Mouse (Mus musculus) embryonic facial prominence, embryonic 14.5 days (tissue): ENCODE data around the gene Ube4a. TPM values are rescaled to one million over a fixed set of nuclear protein-coding genes. Genes with fewer than 3 reads are reported as not detected.
A peak's percentile ranks its signal among the peaks of the same experiment; 100 is the strongest.

Source experiments
- ATAC-seq: fragments of 200-750 bp; cut with Nextera tagmentation; 2 replicates; pipeline ENCODE4 v1.8.0; 2017; ENCODE audit warnings: low read depth, moderate number of reproducible peaks, moderate TSS enrichment
- DNase-seq: peaks from one replicate; pipeline ENCODE4 v3.0.0-alpha.2; 2015; ENCODE audit warnings: low spot score
- H3K27ac ChIP-seq: fragments of 300-500 bp; sonication (generic); replicated peaks from 2 replicates; pipeline ENCODE4 v1.5.1; 2014; ENCODE audit warnings: low read depth, mild to moderate bottlenecking, low read length, moderate library complexity
- H3K27me3 ChIP-seq: fragments of 300-500 bp; sonication (generic); replicated peaks from 2 replicates; pipeline ENCODE4 v1.6.1; 2014; ENCODE audit warnings: low read length; ENCODE audit not compliant: control insufficient read depth, insufficient read depth
- H3K36me3 ChIP-seq: fragments of 300-500 bp; sonication (generic); 2 replicates; pipeline ENCODE4 v1.6.1; 2014; ENCODE audit warnings: low read length, mixed read lengths; ENCODE audit not compliant: control insufficient read depth, insufficient read depth
- H3K4me1 ChIP-seq: fragments of 300-500 bp; sonication (generic); 2 replicates; pipeline ENCODE4 v1.6.1; 2014; ENCODE audit warnings: antibody characterized with exemption, low read length; ENCODE audit not compliant: control insufficient read depth, insufficient read depth
- H3K4me2 ChIP-seq: fragments of 300-500 bp; sonication (generic); 2 replicates; pipeline ENCODE4 v1.6.1; 2014; ENCODE audit warnings: low read depth, mild to moderate bottlenecking, low read length, moderate library complexity, mixed read lengths
- H3K4me3 ChIP-seq: fragments of 300-500 bp; sonication (generic); 2 replicates; pipeline ENCODE4 v1.5.1; 2014; ENCODE audit warnings: low read depth, mild to moderate bottlenecking, low read length
- H3K9ac ChIP-seq: fragments of 300-500 bp; sonication (generic); 2 replicates; pipeline ENCODE4 v1.6.1; 2014; ENCODE audit warnings: low read depth, mild to moderate bottlenecking, low read length, moderate library complexity, mixed read lengths
- H3K9me3 ChIP-seq: fragments of 300-500 bp; sonication (generic); 2 replicates; pipeline ENCODE4 v1.6.1; 2016; ENCODE audit warnings: low read length; ENCODE audit not compliant: control insufficient read depth
- WGBS: fragments of 180-500 bp; shearing (Covaris S2); extraction: QIAGEN DNeasy Blood & Tissue Kit; methylation state at CpG from one replicate; pipeline ENCODE4 v1.1.7; 2014; 5-methylcytosine and 5-hydroxymethylcytosine counted together
- polyA plus RNA-seq: library from polyadenylated mRNA; unstranded; fragments of >200 nt; fragmentation: Nextera tagmentation; extraction: Ambion mirVana; gene quantifications from 2 replicates; pipeline ENCODE4 v1.2.1, GENCODE M21; 2014

Gene Ube4a
- polyA plus RNA-seq, 1 experiment from 2014 or later = 25.5 TPM

GRCm38 (mm10) chr9:44941756-44942155 is 23.6 kb downstream of the Ube4a start:
- no peak overlapping the region for H3K4me2 ChIP-seq
- WGBS = 89% methylated on average over 4 of the region's 4 CpGs
- DNase-seq (no peak), ATAC-seq (no peak)
- no peak overlapping the region for H3K9ac ChIP-seq
- H3K36me3 ChIP-seq = peaks cover 85% of the 10 kb centered on the region
- no peaks in the 10 kb centered on the region for H3K9me3 ChIP-seq
- no peaks in the 10 kb centered on the region for H3K27me3 ChIP-seq
- H3K27ac ChIP-seq = no peak overlapping the region
- H3K4me1 ChIP-seq = no peaks in the 10 kb centered on the region
- no peak overlapping the region for H3K4me3 ChIP-seq

- WGBS = 74% methylated on average over 2 of the region's 2 CpGs
- peak overlapping the region; percentile 94 for H3K4me3 ChIP-seq
- H3K9ac ChIP-seq = peak overlapping the region; percentile 64
- ATAC-seq (no peak), DNase-seq (no peak)
- H3K27me3 ChIP-seq = no peaks in the 10 kb centered on the region
- H3K9me3 ChIP-seq = no peaks in the 10 kb centered on the region
- peak overlapping the region; percentile 83 for H3K4me2 ChIP-seq
- peaks cover 7% of the 10 kb centered on the region for H3K4me1 ChIP-seq
- 0 out of 2 replicates have a peak, but pooled peaks cover under 1% of the 10 kb centered on the region for H3K36me3 ChIP-seq
- H3K27ac ChIP-seq = peak overlapping the region; percentile 95
These were observed 43.9 kb downstream of the Ube4a start for GRCm38 (mm10) chr9:44921543-44921942.

- Histone ChIP-seq H3K4me2 (peak overlapping the region; percentile 83), H3K9ac (peak overlapping the region; percentile 64), H3K27ac (peak overlapping the region; percentile 95), H3K9me3 (no peaks in the 10 kb centered on the region), H3K4me1 (peaks cover 7% of the 10 kb centered on the region), H3K36me3 (no peaks in the 10 kb centered on the region), H3K4me3 (peak overlapping the region; percentile 94), H3K27me3 (no peaks in the 10 kb centered on the region)
- WGBS = under 1% methylated on average over 8 of the region's 8 CpGs
- ATAC-seq (peak; percentile 92), DNase-seq (peak; percentile 88)
These were observed 44.3 kb downstream of the Ube4a start for GRCm38 (mm10) chr9:44921123-44921468.

GRCm38 (mm10) chr9:44920374-44921122 is 44.9 kb downstream of the Ube4a start, which contains the start of gene Atp5l:
TSS of gene Atp5l (minus strand) at chr9:44920742.
- Histone ChIP-seq H3K9me3 (no peaks in the 10 kb centered on the region), H3K27me3 (no peaks in the 10 kb centered on the region), H3K36me3 (no peaks in the 10 kb centered on the region), H3K4me2 (peak within 1 kb of the TSS; percentile 83), H3K27ac (peak within 1 kb of the TSS; percentile 95), H3K4me1 (peaks cover 7% of the 10 kb centered on the region), H3K9ac (peak within 1 kb of the TSS; percentile 95), H3K4me3 (peak within 1 kb of the TSS; percentile 94)
- WGBS = under 1% methylated on average over 45 of the region's 48 CpGs
- ATAC-seq (peak; percentile 90), DNase-seq (peak; percentile 98)

GRCm38 (mm10) chr9:44919606-44920005 is 45.8 kb downstream of the Ube4a start:
- Histone ChIP-seq H3K36me3 (no peaks in the 10 kb centered on the region), H3K27ac (no peak overlapping the region), H3K9ac (peak overlapping the region; percentile 95), H3K4me1 (peaks cover 14% of the 10 kb centered on the region), H3K4me2 (peak overlapping the region; percentile 83), H3K9me3 (no peaks in the 10 kb centered on the region), H3K27me3 (no peaks in the 10 kb centered on the region), H3K4me3 (peak overlapping the region; percentile 94)
- ATAC-seq (no peak), DNase-seq (no peak)
- 39% methylated on average over 2 of the region's 2 CpGs for WGBS

GRCm38 (mm10) chr9:44916196-44916595 is 49.2 kb downstream of the Ube4a start:
- no peak overlapping the region for H3K27ac ChIP-seq
- no peaks in the 10 kb centered on the region for H3K27me3 ChIP-seq
- H3K4me3 ChIP-seq = no peak overlapping the region
- H3K4me2 ChIP-seq = no peak overlapping the region
- no peaks in the 10 kb centered on the region for H3K9me3 ChIP-seq
- DNase-seq (peak; percentile 5), ATAC-seq (no peak)
- WGBS = 52% methylated on average over 1 of the region's 1 CpGs
- peaks cover 20% of the 10 kb centered on the region for H3K36me3 ChIP-seq
- H3K9ac ChIP-seq = no peak overlapping the region
- peaks cover 15% of the 10 kb centered on the region for H3K4me1 ChIP-seq

- H3K27me3 ChIP-seq = no peaks in the 10 kb centered on the region
- ATAC-seq (no peak), DNase-seq (peak; percentile 59)
- no peaks in the 10 kb centered on the region for H3K9me3 ChIP-seq
- H3K4me1 ChIP-seq = peaks cover 15% of the 10 kb centered on the region
- no peak overlapping the region for H3K4me2 ChIP-seq
- H3K9ac ChIP-seq = no peak overlapping the region
- whole genome bisulfite sequencing = 25% methylated on average over 4 of the region's 4 CpGs
- no peak overlapping the region for H3K4me3 ChIP-seq
- peak overlapping the region; percentile 48; the same call in 1 of the 2 replicates for H3K27ac ChIP-seq
- peaks cover 34% of the 10 kb centered on the region for H3K36me3 ChIP-seq
These were observed 50.7 kb downstream of the Ube4a start for GRCm38 (mm10) chr9:44914706-44915105.

GRCm38 (mm10) chr9:44911365-44911764 is 54.0 kb downstream of the Ube4a start:
- H3K27me3 ChIP-seq = no peaks in the 10 kb centered on the region
- ATAC-seq (no peak), DNase-seq (no peak)
- no peak overlapping the region for H3K9ac ChIP-seq
- no peak overlapping the region for H3K4me2 ChIP-seq
- H3K4me1 ChIP-seq = 0 out of 2 replicates have a peak, but pooled peaks cover 7% of the 10 kb centered on the region
- H3K4me3 ChIP-seq = no peak overlapping the region
- H3K36me3 ChIP-seq = peaks cover 34% of the 10 kb centered on the region
- WGBS = 94% methylated on average over 4 of the region's 4 CpGs
- H3K27ac ChIP-seq = no peak overlapping the region
- H3K9me3 ChIP-seq = no peaks in the 10 kb centered on the region

- ATAC-seq = no peak
- no peaks in the 10 kb centered on the region for H3K9me3 ChIP-seq
- no peak overlapping the region for H3K4me2 ChIP-seq
- 73% methylated on average over 4 of the region's 4 CpGs for WGBS
- no peak overlapping the region for H3K9ac ChIP-seq
- no peak for DNase-seq
- no peaks in the 10 kb centered on the region for H3K27me3 ChIP-seq
- H3K4me3 ChIP-seq = no peak overlapping the region
- H3K27ac ChIP-seq = no peak overlapping the region
- no peaks in the 10 kb centered on the region for H3K4me1 ChIP-seq
- peaks cover 9% of the 10 kb centered on the region for H3K36me3 ChIP-seq
These were observed 59.8 kb downstream of the Ube4a start for GRCm38 (mm10) chr9:44905620-44906019.
